Mouse (Mus musculus): ENCODE measurements around the gene Cnmd. TPM values are rescaled to one million over a fixed set of nuclear protein-coding genes. Genes with fewer than 3 reads are reported as not detected.

The Cnmd gene
- polyA plus RNA-seq, 1 experiment: 0.09 TPM

DNA sequence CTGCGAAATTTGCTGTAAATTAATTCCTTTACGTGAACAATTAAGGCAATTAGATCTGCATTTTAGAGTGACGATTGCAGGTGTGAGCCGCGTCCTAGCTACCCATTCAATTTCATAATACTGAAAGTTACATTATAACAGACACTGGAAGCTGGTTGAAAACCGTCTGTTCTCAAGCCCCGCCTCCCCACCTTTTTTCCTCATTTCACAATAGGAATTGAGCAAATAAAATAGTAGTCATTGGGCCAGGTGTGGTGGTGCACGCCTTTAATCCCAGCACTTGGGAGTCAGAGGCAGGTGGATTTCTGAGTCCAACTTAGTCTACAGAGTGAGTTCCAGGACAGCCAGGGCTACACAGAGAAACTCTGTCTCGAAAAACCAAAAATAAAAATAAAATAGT, 19.9 kb downstream of the Cnmd start:
- H3K4me1 ChIP-seq (ENCODE audit: control insufficient read depth, insufficient read depth, low read length): no peaks in the 10 kb centered on the region
- H3K36me3 ChIP-seq (ENCODE audit: control insufficient read depth, insufficient read depth, low read length): no peaks in the 10 kb centered on the region
- no peaks in the 10 kb centered on the region for H3K27me3 ChIP-seq (replicated peaks; ENCODE audit: control insufficient read depth, insufficient read depth, low read length)
- TF ChIP-seq CTCF (conservative IDR thresholded peaks at IDR 0.05; ENCODE audit: insufficient read depth, insufficient read length, low read depth, low read length) (no peak), POLR2A (IDR thresholded peaks at IDR 0.05; ENCODE audit: low read depth, low read length) (no peak)
- WGBS: 78% methylated on average over 9 of the region's 9 CpGs
- no peak overlapping the region for H3K27ac ChIP-seq (ENCODE audit: insufficient read depth, low read depth, low read length)
- DNase-seq: no peak
- no peak overlapping the region for H3K4me3 ChIP-seq (ENCODE audit: insufficient read depth, low read depth, low read length)

GRCm38 (mm10) chr14:79636814-79637213, 25.2 kb downstream of the Cnmd start:
- H3K27ac ChIP-seq (ENCODE audit: insufficient read depth, low read depth, low read length): no peak overlapping the region
- H3K4me1 ChIP-seq (ENCODE audit: control insufficient read depth, insufficient read depth, low read length): no peaks in the 10 kb centered on the region
- peak; percentile 30 for DNase-seq
- no peaks in the 10 kb centered on the region for H3K27me3 ChIP-seq (replicated peaks; ENCODE audit: control insufficient read depth, insufficient read depth, low read length)
- WGBS: 43% methylated on average over 4 of the region's 4 CpGs
- no peak for TF ChIP-seq CTCF (conservative IDR thresholded peaks at IDR 0.05; ENCODE audit: insufficient read depth, insufficient read length, low read depth, low read length)
- no peak for TF ChIP-seq POLR2A (IDR thresholded peaks at IDR 0.05; ENCODE audit: low read depth, low read length)
- no peak overlapping the region for H3K4me3 ChIP-seq (ENCODE audit: insufficient read depth, low read depth, low read length)
- no peaks in the 10 kb centered on the region for H3K36me3 ChIP-seq (ENCODE audit: control insufficient read depth, insufficient read depth, low read length)

- H3K27ac ChIP-seq (ENCODE audit: insufficient read depth, low read depth, low read length): no peak overlapping the region
- peak; percentile 54 for DNase-seq
- TF ChIP-seq POLR2A (IDR thresholded peaks at IDR 0.05; ENCODE audit: low read depth, low read length): no peak
- TF ChIP-seq CTCF (conservative IDR thresholded peaks at IDR 0.05; ENCODE audit: insufficient read depth, insufficient read length, low read depth, low read length): no peak
- no peak overlapping the region for H3K4me3 ChIP-seq (ENCODE audit: insufficient read depth, low read depth, low read length)
- 81% methylated on average over 2 of the region's 2 CpGs for WGBS
- H3K4me1 ChIP-seq (ENCODE audit: control insufficient read depth, insufficient read depth, low read length): no peaks in the 10 kb centered on the region
- peaks cover 3% of the 10 kb centered on the region for H3K36me3 ChIP-seq (ENCODE audit: control insufficient read depth, insufficient read depth, low read length)
- no peaks in the 10 kb centered on the region for H3K27me3 ChIP-seq (replicated peaks; ENCODE audit: control insufficient read depth, insufficient read depth, low read length)
These were observed 28.8 kb downstream of the Cnmd start for GRCm38 (mm10) chr14:79633196-79633595.

- DNase-seq: no peak
- Histone ChIP-seq H3K27ac (ENCODE audit: insufficient read depth, low read depth, low read length) (no peak overlapping the region), H3K4me1 (ENCODE audit: control insufficient read depth, insufficient read depth, low read length) (no peaks in the 10 kb centered on the region), H3K4me3 (ENCODE audit: insufficient read depth, low read depth, low read length) (no peak overlapping the region), H3K36me3 (ENCODE audit: control insufficient read depth, insufficient read depth, low read length) (peaks cover 5% of the 10 kb centered on the region), H3K27me3 (replicated peaks; ENCODE audit: control insufficient read depth, insufficient read depth, low read length) (no peaks in the 10 kb centered on the region)
- TF ChIP-seq CTCF (conservative IDR thresholded peaks at IDR 0.05; ENCODE audit: insufficient read depth, insufficient read length, low read depth, low read length) (no peak), POLR2A (IDR thresholded peaks at IDR 0.05; ENCODE audit: low read depth, low read length) (no peak)
- WGBS: 90% methylated on average over 6 of the region's 6 CpGs
These were observed 29.6 kb downstream of the Cnmd start for GRCm38 (mm10) chr14:79632330-79632729.

GRCm38 (mm10) chr14:79621143-79621542, 40.8 kb downstream of the Cnmd start:
- Histone ChIP-seq H3K4me3 (ENCODE audit: insufficient read depth, low read depth, low read length) (no peak overlapping the region), H3K27ac (ENCODE audit: insufficient read depth, low read depth, low read length) (no peak overlapping the region), H3K27me3 (replicated peaks; ENCODE audit: control insufficient read depth, insufficient read depth, low read length) (no peaks in the 10 kb centered on the region), H3K36me3 (ENCODE audit: control insufficient read depth, insufficient read depth, low read length) (peaks cover 8% of the 10 kb centered on the region), H3K4me1 (ENCODE audit: control insufficient read depth, insufficient read depth, low read length) (no peaks in the 10 kb centered on the region)
- TF ChIP-seq POLR2A (IDR thresholded peaks at IDR 0.05; ENCODE audit: low read depth, low read length) (no peak), CTCF (conservative IDR thresholded peaks at IDR 0.05; ENCODE audit: insufficient read depth, insufficient read length, low read depth, low read length) (no peak)
- DNase-seq: no peak
- WGBS: 32% methylated on average over 3 of the region's 3 CpGs

DNA sequence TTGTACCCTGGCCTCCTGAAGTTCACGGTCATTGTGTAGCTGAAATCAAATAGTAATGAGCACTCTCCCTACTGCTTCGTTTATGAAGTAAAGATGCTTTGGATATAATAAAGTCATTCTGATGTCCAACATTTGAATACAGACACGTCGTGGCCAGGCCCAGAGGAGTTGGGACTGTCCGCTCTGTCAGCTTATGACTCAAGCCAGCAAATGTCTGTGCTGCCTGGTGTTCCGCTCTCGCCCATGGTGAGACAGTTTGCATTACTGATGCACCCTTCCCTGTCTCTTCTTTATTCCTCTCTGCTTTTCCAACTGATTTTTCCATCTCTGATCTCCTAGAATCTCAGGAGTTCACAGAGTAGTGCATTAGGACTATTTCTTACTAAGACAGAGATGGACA, 42.2 kb downstream of the Cnmd start:
- no peaks in the 10 kb centered on the region for H3K27me3 ChIP-seq (replicated peaks; ENCODE audit: control insufficient read depth, insufficient read depth, low read length)
- WGBS: 96% methylated on average over 7 of the region's 7 CpGs
- no peak for DNase-seq
- TF ChIP-seq CTCF (conservative IDR thresholded peaks at IDR 0.05; ENCODE audit: insufficient read depth, insufficient read length, low read depth, low read length): no peak
- TF ChIP-seq POLR2A (IDR thresholded peaks at IDR 0.05; ENCODE audit: low read depth, low read length): no peak
- H3K4me1 ChIP-seq (ENCODE audit: control insufficient read depth, insufficient read depth, low read length): no peaks in the 10 kb centered on the region
- H3K27ac ChIP-seq (ENCODE audit: insufficient read depth, low read depth, low read length): no peak overlapping the region
- H3K36me3 ChIP-seq (ENCODE audit: control insufficient read depth, insufficient read depth, low read length): peaks cover 4% of the 10 kb centered on the region
- H3K4me3 ChIP-seq (ENCODE audit: insufficient read depth, low read depth, low read length): no peak overlapping the region

GRCm38 (mm10) chr14:79617121-79617828, 44.7 kb downstream of the Cnmd start:
- peaks cover 3% of the 10 kb centered on the region for H3K36me3 ChIP-seq (ENCODE audit: control insufficient read depth, insufficient read depth, low read length)
- WGBS: 81% methylated on average over 8 of the region's 8 CpGs
- peak; percentile 12 for DNase-seq

More at GRCm38 (mm10) chr14:79617121-79617828, 44.7 kb downstream of the Cnmd start:
- H3K27me3 ChIP-seq (replicated peaks; ENCODE audit: control insufficient read depth, insufficient read depth, low read length): no peaks in the 10 kb centered on the region
- H3K4me3 ChIP-seq (ENCODE audit: insufficient read depth, low read depth, low read length): no peak overlapping the region
- H3K27ac ChIP-seq (ENCODE audit: insufficient read depth, low read depth, low read length): no peak overlapping the region
- H3K4me1 ChIP-seq (ENCODE audit: control insufficient read depth, insufficient read depth, low read length): no peaks in the 10 kb centered on the region
- TF ChIP-seq POLR2A (IDR thresholded peaks at IDR 0.05; ENCODE audit: low read depth, low read length): no peak
- no peak; the same call in 1 of the 2 replicates for TF ChIP-seq CTCF (conservative IDR thresholded peaks at IDR 0.05; ENCODE audit: insufficient read depth, insufficient read length, low read depth, low read length)

Measured in kidney, adult 2 months (tissue).